Mouse (Mus musculus): ENCODE results near the gene Cyth1.

Cyth1 gene

GRCm38 (mm10) chr11:118248150-118249011, at the start of gene Cyth1:
TSS of gene Cyth1 (minus strand) at chr11:118248592.
- peak; percentile 98 for DNase-seq

- no peak for DNase-seq
These were observed 49.6 kb upstream of the Cyth1 start for GRCm38 (mm10) chr11:118297967-118298366.

- DNase-seq = no peak
These were observed 46.6 kb upstream of the Cyth1 start for GRCm38 (mm10) chr11:118295026-118295425.

GRCm38 (mm10) chr11:118292671-118293070, 44.3 kb upstream of the Cyth1 start:
- no peak for DNase-seq

GRCm38 (mm10) chr11:118289999-118290889, 41.9 kb upstream of the Cyth1 start, which contains the start of gene Usp36:
TSS of gene Usp36 (minus strand) at chr11:118290244.
- DNase-seq = peak; percentile 100

- DNase-seq = no peak
These were observed 41.2 kb upstream of the Cyth1 start for GRCm38 (mm10) chr11:118289562-118289961.

GRCm38 (mm10) chr11:118289037-118289511, 40.7 kb upstream of the Cyth1 start:
- no peak for DNase-seq

GRCm38 (mm10) chr11:118287573-118287972, 39.2 kb upstream of the Cyth1 start:
- no peak for DNase-seq

GRCm38 (mm10) chr11:118286434-118286833, 38.0 kb upstream of the Cyth1 start:
- no peak for DNase-seq

- DNase-seq = no peak
These were observed 37.4 kb upstream of the Cyth1 start for GRCm38 (mm10) chr11:118285791-118286190.

GRCm38 (mm10) chr11:118280218-118280617, 31.8 kb upstream of the Cyth1 start:
- DNase-seq = no peak

- no peak for DNase-seq
These were observed 27.9 kb upstream of the Cyth1 start for GRCm38 (mm10) chr11:118276328-118276727.

GRCm38 (mm10) chr11:118275092-118275491, 26.7 kb upstream of the Cyth1 start:
- DNase-seq = no peak

GRCm38 (mm10) chr11:118269827-118270226, 21.4 kb upstream of the Cyth1 start:
- peak; percentile 49 for DNase-seq

- no peak for DNase-seq
These were observed 18.3 kb upstream of the Cyth1 start for GRCm38 (mm10) chr11:118266666-118267046.

- no peak for DNase-seq
These were observed 17.8 kb upstream of the Cyth1 start for GRCm38 (mm10) chr11:118266044-118266665.

GRCm38 (mm10) chr11:118265621-118266020, 17.2 kb upstream of the Cyth1 start:
- DNase-seq = no peak

- DNase-seq = no peak
These were observed 14.8 kb upstream of the Cyth1 start for GRCm38 (mm10) chr11:118263146-118263545.

GRCm38 (mm10) chr11:118260081-118260480, 11.7 kb upstream of the Cyth1 start:
- DNase-seq = no peak

- DNase-seq = no peak
These were observed 11.2 kb upstream of the Cyth1 start for GRCm38 (mm10) chr11:118259580-118259979.

- DNase-seq = no peak
These were observed 8.0 kb upstream of the Cyth1 start for GRCm38 (mm10) chr11:118256371-118256770.

GRCm38 (mm10) chr11:118254159-118254951, 6.0 kb upstream of the Cyth1 start:
- DNase-seq = peak; percentile 63
